Mouse (Mus musculus) cortical plate, adult 2 months (tissue): ENCODE measurements at regions not wholly inside any gene's neighbourhood (a gene's known extent, or its start where the extent isn't known, plus 50 kb on each side); places are given as distances from the start of the nearest gene placed in this dataset.

Experiments
- CTCF ChIP-seq: fragments of 200-500 bp; IDR thresholded peaks from 2 replicates; pipeline ENCODE4 v1.5.1; 2011; ENCODE audit warnings: mild to moderate bottlenecking, control low read depth, low read length; ENCODE audit not compliant: insufficient read depth; ENCODE audit errors: extremely low read depth
- POLR2A ChIP-seq: fragments of 200-500 bp; IDR thresholded peaks from 2 replicates; pipeline ENCODE4 v1.6.1; 2011; ENCODE audit warnings: mild to moderate bottlenecking, low read length, control low read depth; ENCODE audit not compliant: insufficient read depth; ENCODE audit errors: extremely low read depth

GRCm38 (mm10) chr16:24175235-24175760 lies 186.6 kb upstream of the Bcl6 start:
- TF ChIP-seq POLR2A, result no peak
- TF ChIP-seq CTCF, result no peak
